Mouse (Mus musculus) left cerebral cortex, postnatal 10 days (tissue): ENCODE data around the gene Csnka2ip. TPM values are rescaled to one million over a fixed set of nuclear protein-coding genes. Genes with fewer than 3 reads are reported as not detected.

Experiments used
- total RNA-seq, 2 experiments: library from RNA; stranded (reverse); gene quantifications; 2 replicates each; pipeline ENCODE4 v1.2.3; 2021

The Csnka2ip gene
- total RNA-seq, 2 experiments from 2014 or later = 0.47 to 0.49 TPM

Other genes starting within 250 kb of the Csnka2ip start
- gene 4930453N24Rik, start 168.8 kb upstream of the Csnka2ip start, total RNA-seq = 10 to 100 TPM; 18.6 to 20.3 TPM
- gene Zfp654, start 249.2 kb upstream of the Csnka2ip start, total RNA-seq = 10 to 100 TPM; 13.1 to 14.4 TPM
- gene Cggbp1, start 249.6 kb upstream of the Csnka2ip start, total RNA-seq = 10 to 100 TPM; 53.6 to 58.1 TPM